Mouse (Mus musculus) cerebellum, adult 9-11 months (tissue): ENCODE data around the gene Smok3c.
"Not testable (repeated sequence)": the region's sequence is repeated elsewhere in the genome, so short reads cannot be mapped to it uniquely, and the experiment has no call there.

Experiments
- DNase-seq: peaks from one replicate; pipeline ENCODE4 v3.0.0; 2022

The Smok3c gene

GRCm38 (mm10) chr5:138104976-138105375, 52.0 kb downstream of the Smok3c start:
- DNase-seq = no peak

- DNase-seq = no peak
These were observed 54.1 kb downstream of the Smok3c start for GRCm38 (mm10) chr5:138107130-138107529.

- not testable (repeated sequence) for DNase-seq
These were observed 56.9 kb downstream of the Smok3c start for GRCm38 (mm10) chr5:138109847-138110396.
